Mouse (Mus musculus) kidney, adult 8-10 months (tissue): ENCODE results near the gene Rbpj.
"Not testable (repeated sequence)": the region's sequence is repeated elsewhere in the genome, so short reads cannot be mapped to it uniquely, and the experiment has no call there.

Experiments used
- DNase-seq, 2 experiments: peaks; one replicate each; pipeline ENCODE4 v3.0.0; 2022

Rbpj gene

DNA sequence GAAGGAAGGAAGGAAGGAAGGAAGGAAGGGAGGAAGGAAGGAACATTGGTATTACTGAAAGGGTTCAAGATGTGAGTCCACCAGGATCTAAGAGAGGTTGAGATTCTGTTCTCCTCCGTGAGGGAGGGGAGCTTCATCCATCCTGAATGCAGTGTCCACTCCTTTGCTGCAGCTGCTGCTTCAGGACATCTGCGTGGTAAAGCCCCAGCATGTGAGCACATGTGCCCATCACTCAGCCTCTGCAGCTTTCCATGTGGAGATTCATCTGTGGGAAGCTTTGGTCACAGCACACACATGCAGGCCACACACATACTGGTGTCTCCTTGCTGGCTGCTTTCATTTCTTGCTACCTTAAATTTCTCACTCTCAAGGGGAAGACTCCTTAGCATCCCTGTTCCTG, 50.5 kb downstream of the Rbpj start:
- no peak for DNase-seq

DNA sequence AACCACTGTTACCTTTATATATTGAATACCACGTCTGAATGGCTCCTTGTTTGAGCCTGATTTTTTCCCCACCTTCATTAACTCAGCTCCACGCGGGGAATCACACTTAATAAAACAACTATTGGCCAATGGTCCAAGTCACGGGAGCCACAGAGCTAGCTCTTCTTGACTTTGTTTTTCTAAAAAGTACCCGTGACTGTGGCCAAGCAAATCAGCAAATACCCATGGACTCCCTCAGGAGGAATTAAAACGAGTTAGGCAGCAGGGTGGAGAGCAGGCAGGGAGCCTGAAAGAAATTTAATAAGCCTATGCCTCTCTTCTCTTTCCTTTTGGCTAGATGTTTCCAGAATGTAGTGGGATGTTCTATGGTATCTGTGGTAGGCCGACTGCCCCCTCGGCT, 51.9 kb downstream of the Rbpj start:
- no peak for DNase-seq

DNA sequence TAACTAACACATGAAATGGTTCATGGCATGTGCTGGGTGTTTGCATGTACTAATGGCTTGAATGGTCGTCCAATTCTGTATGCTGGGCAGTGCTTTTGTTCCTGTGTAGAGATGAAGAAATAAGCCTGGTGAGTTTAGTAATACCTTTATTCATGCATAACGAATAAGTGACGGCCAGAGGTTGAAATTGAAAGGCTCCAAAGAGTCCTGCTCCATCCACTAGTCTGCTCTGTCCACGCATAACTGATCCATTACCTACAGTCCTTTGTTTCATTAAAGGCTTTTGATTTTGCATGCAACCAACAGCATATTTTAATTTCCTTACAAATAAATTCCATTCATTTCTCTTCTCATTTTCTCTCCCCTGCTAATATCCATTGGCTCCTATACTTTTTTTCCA, 53.2 kb downstream of the Rbpj start:
- no peak for DNase-seq

DNA sequence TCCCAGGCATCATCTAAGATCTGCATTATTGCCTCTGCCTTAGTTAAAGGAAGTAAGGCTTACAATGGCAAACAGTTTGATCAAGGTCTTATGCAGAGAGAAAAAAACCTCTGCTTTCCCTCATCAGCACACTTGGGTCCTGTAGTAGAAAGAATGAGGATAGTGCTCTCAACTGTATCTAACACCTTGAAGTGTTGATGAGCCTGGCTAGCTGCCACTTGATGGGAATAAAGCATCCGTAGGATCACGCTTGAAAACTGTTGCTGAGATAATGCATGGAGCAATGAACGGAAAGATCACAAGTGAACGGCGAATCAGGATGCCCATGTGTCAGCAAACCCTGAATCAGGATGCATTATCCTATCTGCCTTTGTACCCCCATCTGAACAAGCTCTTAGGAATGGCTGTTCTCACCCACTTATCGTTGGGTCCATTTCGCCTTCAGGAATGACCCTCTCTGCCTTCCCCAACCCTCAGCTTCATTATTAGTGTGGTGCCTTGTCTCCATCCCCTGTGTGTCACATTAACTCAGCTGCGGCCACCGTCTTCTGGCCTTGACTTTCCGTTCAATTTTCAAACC, 54.1 kb downstream of the Rbpj start:
- no peak for DNase-seq

DNA sequence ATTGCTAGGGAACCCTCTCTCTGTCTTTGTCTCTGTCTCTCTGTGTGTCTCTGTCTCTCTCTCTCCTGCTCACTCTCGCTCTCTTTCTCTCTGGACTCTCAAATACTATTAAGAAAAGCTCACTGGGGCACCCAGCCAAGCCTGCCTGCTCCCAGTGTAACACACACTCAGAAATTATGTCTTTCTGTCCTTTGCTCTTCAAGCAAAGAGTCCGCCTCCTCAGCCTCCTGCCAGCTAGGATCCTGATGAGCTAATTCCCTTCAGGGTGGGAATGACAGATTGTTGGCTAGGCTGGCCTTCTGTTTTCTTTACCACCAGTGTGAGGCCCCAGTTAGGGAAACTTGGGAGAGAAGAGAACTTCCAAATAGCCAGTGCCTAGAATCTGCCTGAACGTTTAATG, 57.1 kb downstream of the Rbpj start:
- DNase-seq: peak in 1 of 2 experiments; percentile 9

DNA sequence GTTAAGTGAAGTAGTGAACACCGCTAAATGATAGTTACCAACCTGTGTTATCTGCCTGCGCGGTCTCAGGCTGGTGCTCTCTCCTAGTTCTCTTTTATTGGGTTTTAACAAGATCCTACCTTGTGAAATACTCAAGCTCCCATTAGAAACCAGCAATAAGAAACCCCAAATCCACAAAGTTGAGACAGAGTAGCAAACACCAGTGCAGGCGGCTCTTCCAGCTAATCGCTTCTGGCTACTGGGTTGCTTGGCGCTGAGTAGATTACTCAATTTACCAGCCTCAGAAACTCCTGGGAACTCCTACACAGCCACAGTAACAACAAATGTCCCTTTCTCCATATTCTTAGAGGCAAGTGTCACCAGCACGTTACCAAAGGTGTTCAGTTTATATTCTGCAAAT, 58.2 kb downstream of the Rbpj start:
- DNase-seq: no peak

DNA sequence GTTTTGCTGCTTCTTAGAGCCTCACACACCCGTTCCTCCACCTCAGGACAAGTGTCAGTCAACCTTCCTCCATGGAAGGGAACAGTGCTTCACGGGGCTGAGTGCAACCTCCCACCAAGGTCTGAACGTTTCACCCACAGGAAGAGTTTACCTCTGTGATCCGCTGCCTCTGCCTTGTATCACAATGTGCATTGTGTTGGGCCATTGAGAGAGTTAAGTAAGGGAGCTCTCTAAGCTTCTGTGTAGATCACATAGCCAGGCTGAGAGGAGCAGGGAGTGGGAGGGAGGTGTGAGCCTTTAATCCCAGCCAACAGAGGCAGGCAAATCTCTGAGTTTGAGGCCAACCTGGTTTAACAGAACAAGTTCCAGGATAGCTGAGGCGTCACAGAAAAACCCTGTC, 58.9 kb downstream of the Rbpj start:
- DNase-seq: no peak

DNA sequence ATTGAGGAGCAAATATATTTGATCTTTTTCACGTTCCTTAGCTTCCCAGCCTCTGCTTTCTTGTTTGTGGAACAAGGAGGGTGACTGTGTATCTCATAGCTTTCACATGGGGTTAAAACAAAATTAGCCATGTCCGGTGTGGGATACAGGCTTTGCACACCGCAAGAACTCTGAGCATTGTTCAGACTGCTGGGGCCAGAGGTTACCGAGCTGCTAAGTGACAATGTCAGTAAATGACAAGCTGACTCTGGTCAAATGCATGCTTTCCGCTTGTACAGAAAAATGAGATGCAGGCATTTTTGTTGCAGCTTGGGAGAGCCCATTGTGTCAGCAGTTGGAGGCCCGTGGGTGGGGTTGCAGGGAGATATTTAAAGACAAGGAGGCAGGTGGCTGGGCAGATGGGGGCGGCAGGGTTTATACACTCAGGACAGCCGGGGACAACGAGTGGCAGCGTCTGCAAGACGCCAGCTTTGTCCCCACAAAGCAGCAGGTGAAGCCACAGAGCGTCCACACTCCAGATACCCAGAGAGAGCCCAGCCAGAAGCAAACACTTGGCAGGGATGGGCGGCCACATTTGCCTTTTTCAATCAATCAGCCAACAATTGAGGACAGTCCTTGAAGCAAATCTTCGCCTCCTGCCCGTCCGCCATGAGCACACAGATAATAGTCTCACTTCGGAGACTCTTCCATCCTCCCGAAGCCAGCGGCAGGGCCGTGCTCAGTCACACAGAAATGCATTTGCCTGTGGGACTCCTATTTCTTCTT, 59.5 kb downstream of the Rbpj start:
- DNase-seq: no peak

DNA sequence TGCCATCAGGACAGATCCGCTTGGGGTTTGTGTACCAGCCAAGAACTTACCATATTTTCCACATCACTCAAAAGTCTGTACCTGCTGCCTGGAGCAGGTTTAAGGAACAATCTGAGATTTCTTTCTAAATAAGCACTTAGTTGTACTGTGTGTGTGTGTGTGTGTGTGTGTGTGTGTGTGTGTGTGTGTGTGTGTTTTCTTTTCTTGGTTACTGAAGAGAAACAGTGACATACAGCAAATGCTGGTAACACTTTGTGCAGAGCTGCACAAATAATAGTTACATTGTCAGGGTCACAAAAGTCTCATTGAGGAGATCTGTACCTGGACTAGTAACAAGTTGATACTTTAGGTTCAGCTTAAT, 60.1 kb downstream of the Rbpj start:
- DNase-seq: peak in 1 of 2 experiments; percentile 7

DNA sequence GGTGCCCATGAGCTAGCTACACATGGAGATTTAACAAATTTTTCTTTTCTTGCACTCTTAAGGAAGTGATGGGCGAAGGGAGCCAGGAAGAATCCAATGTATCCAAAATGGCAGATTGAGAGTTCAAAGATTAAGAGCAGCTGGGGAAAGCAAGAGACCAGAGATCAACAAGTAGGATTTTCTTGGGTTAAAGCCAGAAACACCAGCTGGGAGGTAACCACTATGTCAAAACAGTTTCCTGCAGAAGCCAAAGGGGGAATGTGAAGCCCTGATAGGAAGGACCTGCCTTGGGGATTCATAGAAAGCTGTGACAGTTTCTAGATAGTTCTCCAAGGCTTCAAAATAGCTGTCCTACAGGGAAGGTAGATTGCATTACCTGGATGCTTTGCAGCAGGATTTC, 63.9 kb downstream of the Rbpj start:
- DNase-seq: peak in 1 of 2 experiments; percentile 34

DNA sequence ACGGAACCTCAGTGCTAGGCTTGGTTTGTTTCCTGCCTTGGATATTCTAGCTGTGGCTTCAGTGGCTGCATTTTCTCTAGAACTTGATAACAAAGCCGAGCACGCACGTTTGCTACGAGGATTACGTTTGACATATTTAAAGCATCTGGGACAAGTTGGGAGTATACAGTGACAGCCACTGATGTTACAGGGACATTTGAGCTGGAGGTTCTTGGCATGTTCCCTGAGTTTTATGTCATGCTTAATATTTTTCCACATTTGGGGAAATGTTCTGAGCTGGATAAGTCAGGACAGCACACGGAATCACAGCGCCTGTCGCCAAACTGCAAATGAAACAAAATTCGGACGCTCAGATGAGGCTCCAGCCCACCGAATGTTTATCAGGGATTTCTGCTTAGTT, 69.1 kb downstream of the Rbpj start:
- no peak for DNase-seq

DNA sequence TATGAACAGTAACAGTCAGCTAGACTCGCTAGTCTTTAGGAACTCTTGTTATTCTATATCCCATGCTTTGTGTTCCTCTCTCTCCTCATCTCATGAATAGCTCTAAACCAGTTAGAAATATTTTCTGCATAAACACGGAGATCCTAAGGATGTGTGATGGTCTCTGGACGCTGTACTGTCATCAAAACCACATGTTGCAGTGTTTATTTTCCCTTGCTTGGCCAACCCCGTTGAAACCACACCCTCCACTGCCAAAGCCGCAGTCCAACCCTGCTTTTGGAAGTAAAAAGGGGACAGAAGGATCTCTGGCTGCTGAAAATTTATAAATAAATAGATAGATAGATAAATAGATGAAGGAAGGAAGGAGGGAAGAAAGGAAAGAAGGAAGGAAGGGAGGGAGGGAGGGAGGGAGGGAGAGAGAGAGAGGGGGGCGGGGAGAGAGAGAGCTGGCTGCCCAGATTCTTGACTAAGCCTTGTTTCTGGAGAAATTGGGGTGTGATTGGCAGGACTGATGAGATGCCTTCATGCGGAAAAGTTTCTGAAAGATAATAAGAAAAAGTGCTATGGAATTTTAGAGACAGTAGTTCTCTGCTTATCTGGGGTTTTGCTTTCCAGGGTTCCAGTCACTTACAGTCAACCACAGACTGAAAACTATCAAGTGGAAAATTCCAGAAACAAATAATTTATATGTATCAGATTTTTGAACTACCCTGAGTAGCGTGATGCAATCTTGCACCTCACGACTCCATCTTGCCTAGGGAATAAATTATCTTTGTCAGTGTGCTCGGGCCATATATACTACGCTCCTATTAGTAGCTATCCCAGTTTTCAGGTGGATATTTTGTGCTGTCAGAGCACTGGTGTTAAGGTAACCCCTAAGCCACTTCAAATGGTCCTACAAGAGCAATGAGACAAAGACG, 70.9 kb downstream of the Rbpj start:
- no peak for DNase-seq

DNA sequence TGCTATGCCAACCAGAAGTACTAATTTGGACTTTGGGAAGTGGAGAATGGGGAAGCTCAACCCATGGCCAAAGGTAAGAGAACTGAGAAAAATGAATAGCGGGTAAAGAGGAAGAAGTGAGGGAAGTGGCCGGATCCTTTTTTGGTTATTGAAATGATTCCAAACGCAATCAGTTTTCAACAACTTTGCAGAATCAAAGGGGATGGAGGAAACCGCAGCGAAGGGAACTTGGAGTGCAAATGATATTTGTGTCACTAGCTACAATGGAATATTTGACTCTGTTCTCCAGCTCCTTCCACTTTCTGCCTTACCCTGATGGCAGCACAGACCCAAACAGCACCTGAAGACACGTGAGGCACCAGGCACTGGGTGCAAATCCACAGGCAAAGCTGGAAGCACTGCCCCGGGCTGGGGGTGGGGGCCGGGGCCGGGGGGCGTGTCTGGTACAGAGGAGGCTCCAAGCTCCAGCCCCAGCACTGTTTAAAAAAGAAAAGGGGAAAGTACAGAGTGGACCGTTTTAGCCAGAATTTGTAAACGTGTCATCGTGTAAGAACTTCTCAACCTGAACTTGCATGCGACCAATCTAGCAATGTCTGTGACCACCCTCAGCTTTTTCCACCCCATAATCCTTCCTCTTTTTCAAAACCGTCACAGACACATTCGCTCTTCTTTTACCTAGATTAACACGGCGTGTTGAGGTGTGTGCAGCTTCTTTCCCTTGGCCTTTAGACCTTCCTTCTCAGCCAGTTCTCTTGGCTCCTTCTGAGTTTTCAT, 74.1 kb downstream of the Rbpj start:
- DNase-seq: no peak

DNA sequence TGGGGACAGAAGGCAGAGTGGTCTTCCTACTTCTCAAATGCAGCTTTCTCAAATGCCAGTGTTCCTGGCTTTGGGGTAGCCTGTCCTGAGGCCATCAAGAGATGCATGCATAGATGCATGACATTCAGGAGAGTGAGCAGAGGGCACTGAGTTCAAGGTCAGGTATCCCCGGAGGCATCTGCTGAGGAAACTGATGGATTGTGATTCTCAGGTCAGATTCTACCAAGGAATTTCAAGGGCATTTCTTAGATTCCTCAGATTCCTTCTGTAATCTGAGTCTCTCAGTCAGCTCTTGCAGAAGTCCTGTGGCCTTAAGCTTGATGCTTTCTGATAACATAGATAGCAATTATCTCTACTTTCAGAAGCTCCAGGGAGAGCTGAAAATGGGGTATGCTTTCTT, 76.1 kb downstream of the Rbpj start:
- DNase-seq: no peak

DNA sequence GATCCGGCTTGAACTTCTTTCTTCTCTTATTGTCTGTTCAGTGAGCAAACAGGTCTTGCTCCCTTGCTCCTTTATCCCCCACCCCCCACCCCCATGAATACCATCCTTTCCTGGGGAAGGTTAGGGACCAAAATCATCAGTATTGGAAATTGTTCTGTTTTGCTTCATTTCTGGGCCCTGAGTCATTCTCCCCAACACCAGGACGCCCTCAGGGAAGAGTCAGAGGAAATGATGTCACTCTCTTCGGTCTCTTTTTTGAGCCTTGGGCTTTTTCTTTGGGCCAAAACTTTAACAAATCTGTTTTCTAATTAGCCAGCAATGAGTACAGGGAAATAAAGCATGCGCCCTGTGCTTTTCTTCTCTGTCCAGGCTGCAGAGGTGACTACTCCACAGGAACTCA, 77.4 kb downstream of the Rbpj start:
- DNase-seq: no peak

DNA sequence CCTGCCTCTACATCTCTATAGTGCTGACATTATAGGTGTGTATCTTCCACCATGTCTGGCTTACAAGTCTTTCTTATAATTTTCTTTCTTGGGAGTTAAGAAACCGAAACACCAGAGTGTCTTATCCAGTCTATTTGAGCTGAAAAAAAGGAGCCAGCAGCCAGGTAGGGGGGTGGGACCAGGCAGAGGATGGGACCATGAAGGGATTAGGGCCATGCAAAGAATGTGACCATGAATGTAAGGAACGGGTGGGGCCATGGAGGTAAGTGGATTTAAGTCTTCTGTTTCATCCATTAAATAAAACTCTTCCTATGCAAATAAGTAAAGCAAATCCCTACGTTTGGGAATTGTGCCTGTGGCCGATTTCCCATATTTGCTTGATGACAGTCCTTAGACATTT, 78.0 kb downstream of the Rbpj start:
- DNase-seq: no peak

DNA sequence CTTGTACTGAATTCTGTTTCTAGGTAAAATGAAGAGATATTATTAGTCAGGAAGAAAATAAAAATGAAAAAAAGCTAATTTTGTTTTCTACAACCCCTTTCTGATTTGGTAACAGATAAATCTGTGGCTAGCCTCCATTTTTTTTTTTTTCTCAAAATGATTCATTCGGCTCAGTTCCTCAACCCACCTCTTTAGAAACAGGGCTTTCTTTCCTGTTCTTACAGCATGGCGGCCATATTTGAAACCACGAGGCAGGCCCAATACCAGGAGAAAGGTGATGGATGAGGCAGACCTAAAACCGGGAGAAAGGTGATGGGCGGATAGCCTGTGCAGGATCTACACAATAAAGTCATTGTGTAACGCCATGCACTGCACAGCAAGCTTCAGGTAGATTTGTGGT, 80.5 kb downstream of the Rbpj start:
- DNase-seq: no peak

DNA sequence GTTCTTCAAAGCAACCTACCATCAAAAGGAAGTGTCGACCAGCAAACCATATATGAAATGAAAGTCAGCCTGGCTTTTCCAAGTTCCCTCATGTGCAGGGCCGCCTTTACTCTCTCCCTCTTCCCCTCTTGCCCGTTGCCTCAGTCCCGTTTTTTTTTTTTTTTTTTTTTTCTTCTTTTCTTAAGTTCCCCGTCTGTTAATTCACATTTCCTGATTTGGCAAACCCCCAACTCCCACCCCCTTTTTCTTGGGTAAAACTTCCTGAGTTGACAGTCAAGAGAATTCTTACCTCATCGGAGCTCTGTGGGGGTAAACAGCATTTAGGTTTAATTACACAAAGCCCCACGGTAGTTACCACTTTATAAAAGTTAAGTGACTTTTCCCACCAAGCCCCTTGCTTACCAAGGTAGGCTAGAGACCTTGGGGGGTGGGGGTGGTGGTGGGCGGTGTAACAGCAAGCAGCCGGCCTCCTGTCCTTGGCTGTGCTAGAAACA, 81.1 kb downstream of the Rbpj start:
- no peak for DNase-seq

DNA sequence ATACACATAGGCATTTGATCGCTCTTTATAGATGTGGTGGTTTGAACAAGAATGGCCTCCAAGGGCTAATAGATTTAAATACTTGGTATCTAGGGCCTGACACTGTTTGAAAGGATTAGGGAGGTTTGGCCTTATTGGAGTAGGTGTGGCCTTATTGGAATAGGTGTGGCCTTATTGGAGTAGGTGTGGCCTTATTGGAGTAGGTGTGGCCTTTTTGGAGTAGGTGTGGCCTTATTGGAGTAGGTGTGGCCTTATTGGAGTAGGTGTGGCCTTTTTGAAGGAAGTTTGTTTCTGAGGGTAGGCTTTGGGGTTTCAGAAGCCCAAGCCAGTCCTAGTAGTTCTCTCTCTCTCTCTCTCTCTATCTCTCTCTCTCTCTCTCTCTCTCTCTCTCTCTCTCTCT, 84.4 kb downstream of the Rbpj start:
- not testable (repeated sequence) for DNase-seq

DNA sequence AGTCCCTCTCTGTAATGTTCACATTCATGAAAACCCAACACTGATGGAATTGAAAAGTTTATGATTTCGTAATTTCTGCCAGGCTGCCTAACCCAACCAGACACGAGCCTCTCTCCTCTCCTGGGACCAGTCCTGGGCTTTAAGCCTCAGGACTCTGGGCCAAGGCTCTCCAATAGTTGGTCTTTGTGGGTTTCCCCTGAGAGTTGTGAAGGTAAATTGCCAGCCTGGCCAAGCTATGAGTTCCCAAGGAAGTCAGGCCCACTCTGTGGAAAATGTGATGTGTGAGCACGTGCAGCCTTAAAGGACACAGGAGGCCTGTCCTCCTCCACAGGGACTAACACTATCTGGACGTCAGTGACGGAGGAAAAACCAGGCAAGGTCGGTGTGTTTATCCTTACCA, 85.4 kb downstream of the Rbpj start:
- DNase-seq: no peak

DNA sequence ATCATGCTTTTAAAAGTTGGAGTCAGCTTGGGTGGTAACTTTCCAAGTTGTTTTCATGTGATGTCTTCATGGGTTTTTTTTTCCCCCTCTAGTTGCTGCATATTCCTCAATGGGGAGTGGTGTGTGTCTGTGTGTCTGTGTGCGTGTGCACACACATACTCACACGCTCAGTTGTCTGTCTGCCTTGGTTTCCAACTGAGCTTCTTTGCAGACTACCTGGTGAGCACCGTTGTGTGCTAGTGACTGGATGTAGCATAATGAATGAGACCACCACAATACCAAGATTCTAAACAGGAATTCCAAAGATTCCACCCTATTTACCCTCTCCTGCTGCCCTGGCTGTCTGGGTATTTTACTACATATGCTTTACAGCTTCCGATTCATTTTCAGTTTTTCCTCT, 86.0 kb downstream of the Rbpj start:
- no peak for DNase-seq

DNA sequence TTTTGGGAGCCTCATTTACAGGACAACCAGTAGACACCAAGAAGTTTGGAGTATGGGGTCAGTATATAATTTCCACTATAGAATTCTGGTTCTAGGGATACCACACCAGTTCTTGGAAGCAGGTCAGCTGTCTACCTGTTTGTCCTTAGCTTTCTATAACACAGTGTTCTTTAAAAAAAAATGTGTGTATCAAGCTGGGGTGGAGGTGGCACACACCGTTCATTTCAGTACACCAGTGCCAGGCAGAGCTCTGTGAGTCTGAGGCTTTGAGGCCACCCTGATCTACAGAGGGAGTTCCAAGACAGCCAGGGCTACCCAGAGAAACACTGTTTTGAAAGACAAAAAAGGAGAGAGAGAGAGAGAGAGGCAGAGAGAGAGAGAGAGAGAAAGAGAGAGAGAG, 87.3 kb downstream of the Rbpj start:
- no peak for DNase-seq

DNA sequence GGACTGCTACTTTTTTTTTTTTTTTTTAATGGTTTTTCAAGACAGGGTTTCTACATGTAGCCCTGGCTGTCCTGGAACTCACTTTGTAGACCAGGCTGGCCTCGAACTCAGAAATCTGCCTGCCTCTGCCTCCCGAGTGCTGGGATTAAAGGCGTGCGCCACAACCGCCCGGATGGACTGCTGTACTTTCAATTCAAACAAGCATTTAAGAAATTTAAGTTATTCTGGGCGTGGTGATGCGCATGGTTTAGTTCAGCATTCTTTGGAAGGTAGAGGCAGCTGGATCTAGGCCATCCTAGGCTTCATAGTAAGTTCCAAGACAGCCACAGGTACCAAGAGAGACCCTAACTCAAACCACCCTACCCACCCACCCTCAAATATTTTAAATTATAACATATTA, 88.2 kb downstream of the Rbpj start:
- DNase-seq: no peak
